Mouse (Mus musculus): ENCODE measurements around the gene 1110059E24Rik. TPM values are rescaled to one million over a fixed set of nuclear protein-coding genes. Genes with fewer than 3 reads are reported as not detected.

1110059E24Rik gene
- polyA plus RNA-seq (2012; rRNA removed), result 0.48 and 0.86 TPM in 2 replicates

DNA sequence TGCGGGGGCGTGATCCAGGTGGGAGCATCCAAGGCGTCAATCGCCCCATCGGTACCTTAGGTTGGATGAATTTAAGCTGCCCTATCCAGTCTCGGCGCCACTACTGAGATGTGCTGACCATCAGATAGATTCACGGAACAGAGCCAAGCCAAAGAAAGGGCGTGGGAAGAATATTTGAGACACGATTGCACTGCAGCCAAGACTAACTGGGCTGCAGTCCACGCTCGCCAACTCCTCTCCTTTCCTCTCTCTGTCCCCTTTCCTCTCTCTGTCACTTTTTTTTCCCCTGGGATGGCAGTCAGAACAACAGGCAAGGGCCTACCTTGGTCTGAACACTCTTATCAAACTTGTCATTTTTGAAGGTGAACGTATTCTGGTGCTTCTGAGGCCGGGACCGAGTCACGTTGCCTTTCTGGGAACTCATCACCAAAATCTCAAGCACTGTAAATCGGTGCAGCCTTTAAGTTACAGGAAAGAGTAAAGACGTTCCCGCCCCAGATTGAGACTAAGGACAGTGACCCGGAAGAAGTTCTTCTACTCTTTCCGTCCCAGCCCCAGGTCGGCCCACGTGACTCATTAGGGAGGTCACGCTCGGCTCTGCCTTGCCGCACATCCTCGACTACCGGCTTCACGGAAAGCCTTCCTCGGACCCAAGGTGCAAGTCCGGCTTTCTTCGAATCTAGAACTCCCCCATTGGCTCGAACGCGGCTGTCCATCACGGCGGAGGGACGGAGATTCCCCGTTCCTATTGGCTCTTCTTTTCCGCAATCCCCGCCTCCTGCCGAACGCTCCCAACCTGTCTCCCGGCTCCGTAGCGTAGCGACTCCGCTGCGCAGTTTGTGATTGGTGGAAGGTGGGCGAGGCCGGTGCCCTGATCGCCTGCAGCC, at the start of gene 1110059E24Rik:
1110059E24Rik (minus strand) TSS at position 692 of the 887 bp plus-strand sequence.
- H3K4me1 ChIP-seq (ENCODE audit: control insufficient read depth, insufficient read depth, insufficient read length, low read length), result peaks cover 4% of the 10 kb centered on the region; the same call in 1 of the 2 replicates
- H3K27me3 ChIP-seq (ENCODE audit: control insufficient read depth, insufficient read depth, low read length), result no peaks in the 10 kb centered on the region
- TF ChIP-seq POLR2A (IDR thresholded peaks at IDR 0.05; ENCODE audit: low read depth, low read length), result no peak; the same call in 1 of the 2 replicates
- no peak for TF ChIP-seq CTCF (IDR thresholded peaks at IDR 0.05; ENCODE audit: extremely low read depth, insufficient read length, insufficient replicate concordance, low read depth, low read length)
- peak within 1 kb of the TSS; percentile 90 for H3K27ac ChIP-seq (ENCODE audit: insufficient read depth, low read depth, low read length)
- no peaks in the 10 kb centered on the region for H3K36me3 ChIP-seq (ENCODE audit: control insufficient read depth, insufficient read depth, low read length)
- peak within 1 kb of the TSS; percentile 100 for H3K4me3 ChIP-seq (ENCODE audit: low read depth, low read length)
- WGBS, result 4% methylated on average over 52 of the region's 52 CpGs

DNA sequence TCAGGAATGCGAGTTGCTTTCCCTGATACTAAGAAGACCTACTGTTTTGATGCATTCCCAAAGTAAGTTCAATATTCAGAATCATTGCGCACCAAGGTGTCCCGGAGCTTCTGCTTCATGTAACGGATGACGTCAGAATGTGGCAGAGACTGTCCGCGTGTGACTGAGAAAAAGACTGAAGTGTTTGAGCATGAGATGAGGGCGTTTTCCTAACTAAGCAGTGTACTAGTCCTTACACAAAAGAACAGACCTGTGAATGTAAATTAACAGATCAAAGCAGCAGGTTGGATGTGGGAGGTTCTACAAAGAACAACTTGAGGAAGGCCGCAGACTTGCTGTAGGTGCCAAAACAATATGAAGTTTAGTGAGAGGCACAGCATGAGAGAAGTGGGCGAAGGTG, 28.2 kb upstream of the 1110059E24Rik start:
- no peaks in the 10 kb centered on the region for H3K4me1 ChIP-seq (ENCODE audit: control insufficient read depth, insufficient read depth, insufficient read length, low read length)
- 96% methylated on average over 10 of the region's 10 CpGs for WGBS
- no peak overlapping the region for H3K4me3 ChIP-seq (ENCODE audit: low read depth, low read length)
- H3K36me3 ChIP-seq (ENCODE audit: control insufficient read depth, insufficient read depth, low read length), result peaks cover 29% of the 10 kb centered on the region
- TF ChIP-seq CTCF (IDR thresholded peaks at IDR 0.05; ENCODE audit: extremely low read depth, insufficient read length, insufficient replicate concordance, low read depth, low read length) (no peak), POLR2A (IDR thresholded peaks at IDR 0.05; ENCODE audit: low read depth, low read length) (no peak)
- no peak overlapping the region for H3K27ac ChIP-seq (ENCODE audit: insufficient read depth, low read depth, low read length)
- H3K27me3 ChIP-seq (ENCODE audit: control insufficient read depth, insufficient read depth, low read length), result no peaks in the 10 kb centered on the region

DNA sequence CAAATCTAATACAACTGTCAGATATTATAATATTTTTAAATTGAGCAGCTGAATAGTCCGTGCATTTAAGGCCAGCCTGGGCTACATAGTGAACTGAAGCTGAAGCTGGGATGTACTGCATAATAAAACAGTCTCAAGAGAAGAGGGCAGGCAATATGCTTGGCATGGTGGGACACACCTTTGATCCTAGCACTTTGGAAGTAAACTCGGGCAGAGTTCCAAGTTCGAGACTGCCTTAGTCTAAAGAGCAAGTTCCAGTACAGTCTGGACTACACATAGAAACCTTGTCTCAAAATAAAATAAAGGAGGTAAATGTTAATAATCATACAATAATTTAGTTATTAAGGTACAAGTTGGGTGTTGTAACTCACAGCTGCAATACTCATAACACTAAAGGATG, 27.3 kb upstream of the 1110059E24Rik start:
- TF ChIP-seq POLR2A (IDR thresholded peaks at IDR 0.05; ENCODE audit: low read depth, low read length), result no peak
- TF ChIP-seq CTCF (IDR thresholded peaks at IDR 0.05; ENCODE audit: extremely low read depth, insufficient read length, insufficient replicate concordance, low read depth, low read length), result no peak
- H3K4me3 ChIP-seq (ENCODE audit: low read depth, low read length), result no peak overlapping the region
- peaks cover 29% of the 10 kb centered on the region for H3K36me3 ChIP-seq (ENCODE audit: control insufficient read depth, insufficient read depth, low read length)
- no peaks in the 10 kb centered on the region for H3K4me1 ChIP-seq (ENCODE audit: control insufficient read depth, insufficient read depth, insufficient read length, low read length)
- no peaks in the 10 kb centered on the region for H3K27me3 ChIP-seq (ENCODE audit: control insufficient read depth, insufficient read depth, low read length)
- WGBS, result 51% methylated on average over 3 of the region's 3 CpGs
- H3K27ac ChIP-seq (ENCODE audit: insufficient read depth, low read depth, low read length), result no peak overlapping the region

DNA sequence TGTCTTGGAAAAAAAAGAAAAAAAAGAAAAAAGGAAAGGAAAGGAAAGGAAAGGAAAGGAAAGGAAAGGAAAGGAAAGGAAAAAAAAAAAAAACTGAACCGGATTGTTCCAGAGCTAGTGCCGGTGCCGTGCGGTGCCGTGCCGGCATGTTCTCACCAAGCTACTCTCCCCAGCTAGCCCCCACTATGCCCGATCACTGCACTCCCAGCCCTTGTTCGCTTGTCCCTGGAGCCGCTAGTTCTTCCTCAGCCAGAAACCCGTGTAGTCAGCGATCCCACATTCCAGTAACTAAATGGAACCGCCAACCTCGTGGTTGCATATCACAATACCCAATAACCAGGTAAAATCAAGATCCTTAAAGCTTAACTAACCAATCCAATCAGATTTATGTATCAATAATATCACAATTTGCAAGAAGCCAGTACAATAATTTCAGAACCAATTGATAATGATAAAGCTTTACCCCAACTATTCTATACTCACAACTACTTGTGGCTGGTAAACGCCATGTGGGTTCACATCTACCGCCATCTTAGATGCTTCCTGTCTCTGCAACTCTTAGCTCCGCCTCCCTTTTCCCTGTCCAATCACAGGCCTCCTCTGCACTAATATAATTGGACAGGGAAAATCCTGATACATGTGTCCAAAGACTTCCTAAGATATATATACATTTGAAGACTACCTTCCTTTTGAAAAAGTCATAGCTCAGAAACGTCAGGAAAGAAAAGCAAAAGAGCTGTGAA, 21.7 kb upstream of the 1110059E24Rik start:
- 96% methylated on average over 17 of the region's 17 CpGs for WGBS
- TF ChIP-seq POLR2A (IDR thresholded peaks at IDR 0.05; ENCODE audit: low read depth, low read length) (no peak), CTCF (IDR thresholded peaks at IDR 0.05; ENCODE audit: extremely low read depth, insufficient read length, insufficient replicate concordance, low read depth, low read length) (no peak)
- no peaks in the 10 kb centered on the region for H3K27me3 ChIP-seq (ENCODE audit: control insufficient read depth, insufficient read depth, low read length)
- H3K27ac ChIP-seq (ENCODE audit: insufficient read depth, low read depth, low read length), result no peak overlapping the region
- H3K4me1 ChIP-seq (ENCODE audit: control insufficient read depth, insufficient read depth, insufficient read length, low read length), result peaks cover 3% of the 10 kb centered on the region; the same call in 1 of the 2 replicates
- peaks cover 7% of the 10 kb centered on the region for H3K36me3 ChIP-seq (ENCODE audit: control insufficient read depth, insufficient read depth, low read length)
- H3K4me3 ChIP-seq (ENCODE audit: low read depth, low read length), result no peak overlapping the region

DNA sequence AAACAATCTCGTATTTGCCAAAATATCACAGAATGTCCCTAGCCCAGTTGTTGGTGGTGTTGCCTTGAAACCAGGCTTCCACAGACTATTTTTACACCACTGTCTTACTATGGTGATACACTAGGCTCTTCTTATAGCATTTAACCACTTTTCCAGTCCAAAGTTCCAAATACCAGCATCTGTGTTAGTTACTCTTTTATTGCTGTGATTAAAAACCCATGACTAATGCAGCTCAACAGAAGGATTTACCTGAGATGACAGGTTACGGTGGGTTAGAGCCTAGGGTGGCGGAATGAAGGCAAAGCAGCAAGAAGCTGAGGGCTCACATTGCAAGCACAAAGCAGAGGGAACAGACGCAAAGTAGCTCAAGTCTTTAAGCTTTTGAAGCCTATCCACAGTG, 16.9 kb upstream of the 1110059E24Rik start:
- no peak overlapping the region for H3K4me3 ChIP-seq (ENCODE audit: low read depth, low read length)
- TF ChIP-seq POLR2A (IDR thresholded peaks at IDR 0.05; ENCODE audit: low read depth, low read length), result no peak
- no peak for TF ChIP-seq CTCF (IDR thresholded peaks at IDR 0.05; ENCODE audit: extremely low read depth, insufficient read length, insufficient replicate concordance, low read depth, low read length)
- peaks cover 4% of the 10 kb centered on the region; the same call in 1 of the 2 replicates for H3K4me1 ChIP-seq (ENCODE audit: control insufficient read depth, insufficient read depth, insufficient read length, low read length)
- H3K27me3 ChIP-seq (ENCODE audit: control insufficient read depth, insufficient read depth, low read length), result no peaks in the 10 kb centered on the region
- no peaks in the 10 kb centered on the region for H3K36me3 ChIP-seq (ENCODE audit: control insufficient read depth, insufficient read depth, low read length)
- WGBS, result 71% methylated on average over 4 of the region's 4 CpGs
- peak overlapping the region; percentile 79 for H3K27ac ChIP-seq (ENCODE audit: insufficient read depth, low read depth, low read length)

DNA sequence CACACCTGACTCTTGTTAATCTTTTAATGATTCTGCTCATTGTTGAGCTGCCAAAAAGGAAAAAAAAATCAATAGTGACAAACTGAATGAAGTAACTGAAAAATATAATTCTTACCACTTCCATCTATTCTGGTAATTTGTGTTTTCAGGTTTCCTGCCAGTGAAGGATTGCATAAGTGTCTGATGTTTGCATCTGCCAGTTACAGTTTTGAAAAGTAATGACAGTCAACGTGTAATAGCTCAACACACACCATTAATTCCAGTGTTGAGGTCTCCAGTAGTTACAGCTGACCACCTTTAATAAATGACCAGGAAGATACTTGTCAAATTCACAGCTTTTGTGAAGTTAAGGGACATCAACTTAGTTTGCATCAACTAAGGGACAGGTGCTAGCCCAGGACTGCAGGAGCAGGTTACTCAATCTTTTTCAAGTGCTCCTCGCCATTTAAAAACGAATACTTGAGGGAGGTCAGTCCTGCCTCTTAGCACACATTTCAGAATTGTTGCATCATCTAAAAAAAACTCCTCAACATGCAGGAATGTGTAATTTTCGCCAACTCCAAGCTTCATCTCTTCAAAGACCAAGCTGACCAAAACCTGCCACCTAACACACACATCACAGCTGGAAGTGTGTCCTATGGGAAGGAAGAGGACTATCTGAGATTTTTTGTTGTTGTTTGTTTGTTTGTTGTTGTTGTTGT, 11.1 kb upstream of the 1110059E24Rik start:
- Histone ChIP-seq H3K4me1 (ENCODE audit: control insufficient read depth, insufficient read depth, insufficient read length, low read length) (peaks cover 4% of the 10 kb centered on the region; the same call in 1 of the 2 replicates), H3K36me3 (ENCODE audit: control insufficient read depth, insufficient read depth, low read length) (no peaks in the 10 kb centered on the region), H3K27ac (ENCODE audit: insufficient read depth, low read depth, low read length) (no peak overlapping the region), H3K27me3 (ENCODE audit: control insufficient read depth, insufficient read depth, low read length) (no peaks in the 10 kb centered on the region), H3K4me3 (ENCODE audit: low read depth, low read length) (no peak overlapping the region)
- TF ChIP-seq CTCF (IDR thresholded peaks at IDR 0.05; ENCODE audit: extremely low read depth, insufficient read length, insufficient replicate concordance, low read depth, low read length), result no peak
- no peak for TF ChIP-seq POLR2A (IDR thresholded peaks at IDR 0.05; ENCODE audit: low read depth, low read length)
- 64% methylated on average over 4 of the region's 4 CpGs for WGBS

Data from small intestine, adult 2 months (tissue).